Mouse (Mus musculus) macrophage (primary cell): Measurements from ENCODE around the gene Aff1. TPM values are rescaled to one million over a fixed set of nuclear protein-coding genes. Genes with fewer than 3 reads are reported as not detected.
A peak's percentile ranks its signal among the peaks of the same experiment; 100 is the strongest.

Experiments
- H3K27ac ChIP-seq: fragments of 350-480 bp; formaldehyde crosslinking; 2 replicates; pipeline ENCODE4 v1.9.0; 2021
- H3K36me3 ChIP-seq: fragments of 350-480 bp; formaldehyde crosslinking; 2 replicates; pipeline ENCODE4 v1.9.0; 2021; ENCODE audit errors: inconsistent target
- H3K4me3 ChIP-seq: fragments of 350-480 bp; formaldehyde crosslinking; 2 replicates; pipeline ENCODE4 v1.9.0; 2021; ENCODE audit errors: inconsistent target
- H3K79me2 ChIP-seq: fragments of 350-480 bp; formaldehyde crosslinking; 2 replicates; pipeline ENCODE4 v1.9.0; 2021; ENCODE audit errors: inconsistent target
- WGBS: methylation state at CpG from one replicate; pipeline ENCODE4 v1.1.7; 2026; ENCODE audit warnings: inconsistent platforms; ENCODE audit not compliant: missing documents; 5-methylcytosine and 5-hydroxymethylcytosine counted together
- polyA plus RNA-seq: library from polyadenylated mRNA; stranded (reverse); fragments of 250-400 nt; gene quantifications from 3 replicates; pipeline ENCODE4 v1.2.4, GENCODE M21; 2018; ENCODE audit warnings: inconsistent platforms

Gene Aff1
- polyA plus RNA-seq, 1 experiment from 2014 or later = 46.7 TPM

- 90% methylated on average over 6 of the region's 6 CpGs for WGBS
- no peaks in the 10 kb centered on the region for H3K36me3 ChIP-seq
- H3K27ac ChIP-seq = no peak overlapping the region
- no peak overlapping the region for H3K4me3 ChIP-seq
- H3K79me2 ChIP-seq = no peaks in the 10 kb centered on the region
These were observed 14.3 kb upstream of the Aff1 start for GRCm38 (mm10) chr5:103677894-103678293.

GRCm38 (mm10) chr5:103678974-103679373 is 13.2 kb upstream of the Aff1 start:
- Histone ChIP-seq H3K4me3 (no peak overlapping the region), H3K27ac (no peak overlapping the region), H3K36me3 (no peaks in the 10 kb centered on the region), H3K79me2 (no peaks in the 10 kb centered on the region)
- 93% methylated on average over 5 of the region's 5 CpGs for WGBS

- Histone ChIP-seq H3K36me3 (no peaks in the 10 kb centered on the region), H3K27ac (no peak overlapping the region), H3K4me3 (no peak overlapping the region), H3K79me2 (no peaks in the 10 kb centered on the region)
- 59% methylated on average over 3 of the region's 4 CpGs for WGBS
These were observed 11.8 kb upstream of the Aff1 start for GRCm38 (mm10) chr5:103680381-103680780.

GRCm38 (mm10) chr5:103681824-103682223 is 10.3 kb upstream of the Aff1 start:
- Histone ChIP-seq H3K4me3 (no peak overlapping the region), H3K27ac (no peak overlapping the region), H3K79me2 (no peaks in the 10 kb centered on the region), H3K36me3 (no peaks in the 10 kb centered on the region)
- 91% methylated on average over 3 of the region's 3 CpGs for WGBS

GRCm38 (mm10) chr5:103689645-103690044 is 2.5 kb upstream of the Aff1 start:
- WGBS = 94% methylated on average over 5 of the region's 5 CpGs

GRCm38 (mm10) chr5:103690190-103690589 is 2.0 kb upstream of the Aff1 start:
- H3K4me3 ChIP-seq = no peak overlapping the region
- no peaks in the 10 kb centered on the region for H3K36me3 ChIP-seq
- no peak overlapping the region for H3K27ac ChIP-seq
- H3K79me2 ChIP-seq = peaks cover 30% of the 10 kb centered on the region
- WGBS = 94% methylated on average over 8 of the region's 8 CpGs

More at GRCm38 (mm10) chr5:103689645-103690044, 2.5 kb upstream of the Aff1 start:
- Histone ChIP-seq H3K36me3 (no peaks in the 10 kb centered on the region), H3K79me2 (peaks cover 24% of the 10 kb centered on the region), H3K4me3 (no peak overlapping the region), H3K27ac (no peak overlapping the region)

- Histone ChIP-seq H3K36me3 (no peaks in the 10 kb centered on the region), H3K79me2 (peaks cover 40% of the 10 kb centered on the region), H3K4me3 (peak overlapping the region; percentile 46), H3K27ac (peak overlapping the region; percentile 82)
These were observed 1.0 kb upstream of the Aff1 start for GRCm38 (mm10) chr5:103691171-103691570.

GRCm38 (mm10) chr5:103692531-103693040 is 412 bp downstream of the Aff1 start:
- H3K27ac ChIP-seq = peak overlapping the region; percentile 75
- under 1% methylated on average over 34 of the region's 34 CpGs for WGBS
- peaks cover 54% of the 10 kb centered on the region for H3K79me2 ChIP-seq
- H3K36me3 ChIP-seq = no peaks in the 10 kb centered on the region
- peak overlapping the region; percentile 91 for H3K4me3 ChIP-seq

- Histone ChIP-seq H3K79me2 (peaks cover 59% of the 10 kb centered on the region), H3K36me3 (no peaks in the 10 kb centered on the region), H3K27ac (peak overlapping the region; percentile 75), H3K4me3 (peak overlapping the region; percentile 91)
- 2% methylated on average over 28 of the region's 28 CpGs for WGBS
These were observed 967 bp downstream of the Aff1 start for GRCm38 (mm10) chr5:103693041-103693641.

GRCm38 (mm10) chr5:103694094-103694493 is 1.9 kb downstream of the Aff1 start:
- peak overlapping the region; percentile 75 for H3K27ac ChIP-seq
- peaks cover 69% of the 10 kb centered on the region for H3K79me2 ChIP-seq
- H3K36me3 ChIP-seq = no peaks in the 10 kb centered on the region
- WGBS = 32% methylated on average over 6 of the region's 6 CpGs
- H3K4me3 ChIP-seq = peak overlapping the region; percentile 91

GRCm38 (mm10) chr5:103697875-103698491 is 5.8 kb downstream of the Aff1 start:
- H3K4me3 ChIP-seq = no peak overlapping the region
- H3K79me2 ChIP-seq = peaks cover 100% of the 10 kb centered on the region
- WGBS = 42% methylated on average over 5 of the region's 5 CpGs
- peak overlapping the region; percentile 42 for H3K27ac ChIP-seq
- H3K36me3 ChIP-seq = no peaks in the 10 kb centered on the region

- H3K27ac ChIP-seq = no peak overlapping the region; the same call in 1 of the 2 replicates
These were observed 6.4 kb downstream of the Aff1 start for GRCm38 (mm10) chr5:103698577-103698976.

GRCm38 (mm10) chr5:103699537-103699936 is 7.4 kb downstream of the Aff1 start:
- Histone ChIP-seq H3K79me2 (peaks cover 100% of the 10 kb centered on the region), H3K27ac (no peak overlapping the region), H3K36me3 (no peaks in the 10 kb centered on the region), H3K4me3 (no peak overlapping the region)
- WGBS = 89% methylated on average over 4 of the region's 4 CpGs

More at GRCm38 (mm10) chr5:103698577-103698976, 6.4 kb downstream of the Aff1 start:
- WGBS = 61% methylated on average over 3 of the region's 4 CpGs
- no peaks in the 10 kb centered on the region for H3K36me3 ChIP-seq
- peaks cover 100% of the 10 kb centered on the region for H3K79me2 ChIP-seq
- no peak overlapping the region for H3K4me3 ChIP-seq

- 100% methylated on average over 2 of the region's 2 CpGs for WGBS
- Histone ChIP-seq H3K27ac (no peak overlapping the region), H3K4me3 (no peak overlapping the region), H3K79me2 (peaks cover 100% of the 10 kb centered on the region), H3K36me3 (no peaks in the 10 kb centered on the region)
These were observed 8.5 kb downstream of the Aff1 start for GRCm38 (mm10) chr5:103700661-103701060.

- Histone ChIP-seq H3K27ac (no peak overlapping the region), H3K79me2 (peaks cover 97% of the 10 kb centered on the region), H3K36me3 (no peaks in the 10 kb centered on the region), H3K4me3 (no peak overlapping the region)
- 94% methylated on average over 3 of the region's 3 CpGs for WGBS
These were observed 9.3 kb downstream of the Aff1 start for GRCm38 (mm10) chr5:103701466-103701865.
